Mouse (Mus musculus) olfactory bulb, adult 2 months (tissue): ENCODE results near the gene Nmrk1. TPM values are rescaled to one million over a fixed set of nuclear protein-coding genes. Genes with fewer than 3 reads are reported as not detected.

Source experiments
- H3K27ac ChIP-seq: fragments of 200-500 bp; 2 replicates; pipeline ENCODE4 v1.5.1; 2012; ENCODE audit warnings: low read depth, low read length; ENCODE audit not compliant: insufficient read depth
- H3K4me1 ChIP-seq: fragments of 200-500 bp; 2 replicates; pipeline ENCODE4 v1.6.1; 2012; ENCODE audit warnings: low read length; ENCODE audit not compliant: control insufficient read depth, insufficient read depth
- H3K4me3 ChIP-seq: fragments of 200-500 bp; 2 replicates; pipeline ENCODE4 v1.5.1; 2012; ENCODE audit warnings: mild to moderate bottlenecking, low read depth, low read length, moderate library complexity; ENCODE audit not compliant: insufficient read depth
- CTCF ChIP-seq: fragments of 200-500 bp; IDR thresholded peaks from 2 replicates; pipeline ENCODE4 v1.5.1; 2012; ENCODE audit warnings: low read depth, mild to moderate bottlenecking, low read length, moderate library complexity; ENCODE audit not compliant: insufficient read depth
- POLR2A ChIP-seq: fragments of 200-500 bp; IDR thresholded peaks from 2 replicates; pipeline ENCODE4 v1.6.1; 2012; ENCODE audit warnings: mild to moderate bottlenecking, low read depth, low read length, moderate library complexity; ENCODE audit not compliant: insufficient read depth
- WGBS: fragments of 180-500 bp; shearing (Covaris S2); methylation state at CpG from one replicate; pipeline ENCODE4 v1.1.7; 2018; 5-methylcytosine and 5-hydroxymethylcytosine counted together
- polyA plus RNA-seq: library from polyadenylated mRNA; stranded (reverse); fragments of >200 nt; gene quantifications from 2 replicates; pipeline ENCODE4 v1.2.4, GENCODE M21; 2012; ENCODE audit warnings: low replicate concordance; ENCODE audit not compliant: missing spikeins, insufficient read depth, insufficient read length

Nmrk1 gene
- polyA plus RNA-seq, 1 experiment: not detected

DNA sequence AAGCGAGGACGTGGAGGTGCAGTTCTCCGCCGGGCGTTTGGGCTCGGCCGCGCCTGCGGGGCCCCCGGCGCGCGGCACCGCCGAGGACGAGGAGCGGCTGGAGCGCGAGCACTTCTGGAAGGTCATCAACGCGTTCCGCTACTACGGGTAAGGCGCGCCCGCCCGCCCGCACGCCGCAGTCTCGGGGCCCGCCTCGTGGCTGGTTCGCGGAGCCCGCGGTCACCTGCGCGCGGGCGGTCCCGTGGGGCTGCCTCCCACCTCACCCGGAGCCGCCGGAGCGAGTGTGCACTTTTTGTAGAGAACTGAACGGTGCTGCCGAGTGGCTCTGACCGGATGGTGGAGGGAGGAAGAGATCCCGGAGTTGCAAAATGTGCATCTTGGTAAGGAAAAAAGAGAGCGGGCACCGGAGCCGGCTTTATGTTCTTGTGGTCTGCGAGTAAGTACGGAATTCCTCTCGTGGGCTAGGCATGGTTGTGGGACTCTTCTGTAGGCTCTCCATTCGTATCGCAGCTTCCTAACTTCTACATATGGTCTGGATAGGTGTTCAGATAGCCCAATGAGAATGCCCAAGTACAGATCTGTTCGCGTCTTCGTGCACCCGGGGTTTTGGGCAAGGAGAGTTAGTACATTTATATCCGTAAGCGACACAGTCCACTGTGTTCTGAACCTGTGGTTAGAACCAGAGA is 39.4 kb downstream of the Nmrk1 start:
- Histone ChIP-seq H3K4me1 (peaks cover 4% of the 10 kb centered on the region), H3K27ac (peak overlapping the region; percentile 65), H3K4me3 (peak overlapping the region; percentile 60)
- TF ChIP-seq POLR2A (peak; percentile 28), CTCF (no peak)
- WGBS: under 1% methylated on average over 64 of the region's 64 CpGs

DNA sequence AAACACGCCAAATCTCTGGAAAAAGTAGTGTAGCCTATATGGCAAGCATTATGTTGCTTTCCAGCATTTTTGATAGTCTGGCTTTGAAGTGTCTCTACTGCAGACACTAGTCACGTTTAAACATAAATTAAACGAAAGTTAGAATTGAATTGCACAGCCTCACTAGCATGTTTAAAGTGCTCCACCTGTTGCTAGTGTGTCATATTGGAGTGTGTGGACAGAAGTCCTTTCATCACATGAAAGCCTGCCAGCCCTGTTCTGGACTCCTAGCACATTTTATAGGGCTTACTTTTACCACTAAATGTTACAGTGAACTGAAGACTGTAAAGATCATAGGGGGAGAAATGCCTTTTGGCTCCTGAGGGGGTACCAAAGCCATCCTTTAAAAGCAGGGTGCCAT is 40.7 kb downstream of the Nmrk1 start:
- TF ChIP-seq POLR2A: no peak
- no peak for TF ChIP-seq CTCF
- 63% methylated on average over 3 of the region's 3 CpGs for WGBS
- H3K4me1 ChIP-seq: peaks cover 4% of the 10 kb centered on the region
- H3K27ac ChIP-seq: no peak overlapping the region
- no peak overlapping the region for H3K4me3 ChIP-seq

DNA sequence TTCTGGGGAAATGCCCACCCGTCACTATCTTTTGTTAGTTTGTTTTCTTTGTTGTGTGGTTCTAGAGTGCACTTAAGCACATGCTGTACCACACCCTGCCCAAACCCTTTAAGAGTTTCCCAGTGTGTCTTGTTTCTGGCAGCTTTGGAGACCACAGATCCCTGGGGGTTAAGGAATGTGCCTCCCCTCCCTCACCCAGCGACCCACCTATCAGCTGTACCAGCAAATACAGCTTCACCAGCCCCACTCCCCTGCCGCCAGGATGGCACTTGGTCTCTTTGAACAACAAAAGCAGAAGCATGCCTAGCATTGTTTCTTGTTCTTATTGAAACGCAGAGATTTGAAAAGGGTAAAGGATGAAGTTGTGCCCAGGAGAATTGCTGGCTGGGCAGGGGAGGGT is 41.4 kb downstream of the Nmrk1 start:
- Histone ChIP-seq H3K27ac (no peak overlapping the region), H3K4me1 (peaks cover 4% of the 10 kb centered on the region), H3K4me3 (no peak overlapping the region)
- no peak for TF ChIP-seq CTCF
- TF ChIP-seq POLR2A: no peak
- 42% methylated on average over 4 of the region's 4 CpGs for WGBS

DNA sequence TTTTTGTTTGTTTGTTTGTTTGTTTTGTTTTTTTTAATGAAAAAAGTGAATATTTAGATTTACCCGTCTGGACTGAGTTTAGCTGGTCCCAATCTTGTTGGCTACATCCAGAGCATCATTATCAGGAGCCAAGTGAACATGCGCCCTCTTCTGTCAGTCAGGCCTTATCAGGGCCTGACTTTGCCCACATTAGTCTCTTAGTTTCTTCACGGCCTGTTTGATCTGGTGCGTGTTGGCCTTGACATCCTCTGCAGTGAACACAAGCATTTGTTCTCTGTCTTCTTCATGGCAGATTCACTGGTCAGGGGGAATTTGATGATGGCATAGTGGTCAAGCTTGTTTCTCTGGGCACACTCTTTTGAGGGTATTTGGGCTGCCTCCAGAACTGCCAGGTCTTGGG is 50.4 kb downstream of the Nmrk1 start:
- Histone ChIP-seq H3K27ac (no peak overlapping the region), H3K4me3 (no peak overlapping the region), H3K4me1 (no peaks in the 10 kb centered on the region)
- WGBS: 80% methylated on average over 4 of the region's 4 CpGs
- TF ChIP-seq CTCF (no peak), POLR2A (no peak)

GRCm38 (mm10) chr19:18687556-18687955 is 55.8 kb downstream of the Nmrk1 start:
- TF ChIP-seq CTCF (no peak), POLR2A (no peak)
- Histone ChIP-seq H3K27ac (no peak overlapping the region), H3K4me3 (no peak overlapping the region), H3K4me1 (no peaks in the 10 kb centered on the region)
- WGBS: 76% methylated on average over 3 of the region's 3 CpGs

GRCm38 (mm10) chr19:18692176-18692575 is 60.4 kb downstream of the Nmrk1 start:
- TF ChIP-seq CTCF (no peak), POLR2A (no peak)
- H3K27ac ChIP-seq: no peak overlapping the region
- WGBS: 88% methylated on average over 3 of the region's 3 CpGs
- H3K4me1 ChIP-seq: no peaks in the 10 kb centered on the region
- no peak overlapping the region for H3K4me3 ChIP-seq

- TF ChIP-seq POLR2A (no peak), CTCF (no peak)
- H3K4me1 ChIP-seq: no peaks in the 10 kb centered on the region
- whole genome bisulfite sequencing: 80% methylated on average over 2 of the region's 2 CpGs
- H3K4me3 ChIP-seq: no peak overlapping the region
- no peak overlapping the region for H3K27ac ChIP-seq
These were observed 61.0 kb downstream of the Nmrk1 start for GRCm38 (mm10) chr19:18692768-18693167.

- no peak for TF ChIP-seq POLR2A
- no peak for TF ChIP-seq CTCF
- H3K27ac ChIP-seq: no peak overlapping the region
- 92% methylated on average over 3 of the region's 3 CpGs for WGBS
- H3K4me3 ChIP-seq: no peak overlapping the region
- no peaks in the 10 kb centered on the region for H3K4me1 ChIP-seq
These were observed 63.4 kb downstream of the Nmrk1 start for GRCm38 (mm10) chr19:18695116-18695515.

GRCm38 (mm10) chr19:18695552-18695951 is 63.8 kb downstream of the Nmrk1 start:
- Histone ChIP-seq H3K27ac (no peak overlapping the region), H3K4me1 (no peaks in the 10 kb centered on the region), H3K4me3 (no peak overlapping the region)
- WGBS: 92% methylated on average over 1 of the region's 1 CpGs
- no peak for TF ChIP-seq CTCF
- no peak for TF ChIP-seq POLR2A

Other genes starting within 250 kb of the Nmrk1 start
- gene Ostf1, start 127 bp upstream of the Nmrk1 start, polyA plus RNA-seq: not detected in 2 replicates
- gene Carnmt1, start 38.8 kb downstream of the Nmrk1 start, polyA plus RNA-seq: not detected in 2 replicates
- not detected in 2 replicates for gene D030056L22Rik, start 81.2 kb downstream of the Nmrk1 start, polyA plus RNA-seq
- gene Trpm6, start 118.0 kb downstream of the Nmrk1 start, polyA plus RNA-seq: not detected in 2 replicates